Mouse (Mus musculus) erythroblast, embryonic 14.5 days (primary cell): Measurements from ENCODE around the gene Dock7.

Experiments used
- GATA1 ChIP-seq: IDR thresholded peaks from 2 replicates; pipeline ENCODE4 v1.6.1; 2012; ENCODE audit warnings: low read length, inconsistent platforms, mixed read lengths
- TAL1 ChIP-seq: IDR thresholded peaks from 3 replicates; pipeline ENCODE4 v1.6.1; 2012; ENCODE audit warnings: low read length, inconsistent platforms, mixed read lengths

DNA sequence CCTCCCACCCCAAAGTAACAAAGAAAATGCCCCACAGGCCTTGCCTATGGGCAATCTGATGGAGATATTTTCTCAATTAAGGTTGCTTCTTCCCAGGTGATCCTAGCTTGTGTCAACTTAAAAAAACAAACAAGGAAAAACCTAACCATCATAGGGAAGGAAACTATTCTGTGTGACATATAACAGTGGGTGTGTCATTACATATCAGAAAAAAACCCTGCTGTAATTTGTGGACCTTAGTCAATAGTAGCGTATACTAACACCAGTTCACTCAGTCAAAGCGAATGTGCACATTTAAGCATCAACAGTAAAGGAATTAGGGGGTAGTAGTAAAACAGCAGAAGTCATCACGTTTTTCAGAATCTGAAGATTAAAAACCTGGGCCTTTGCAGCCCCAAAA, 28.9 kb downstream of the Dock7 start:
- TF ChIP-seq TAL1 (no peak), GATA1 (no peak)
